Mouse (Mus musculus): Measurements from ENCODE around the gene Galm.

Galm gene

GRCm38 (mm10) chr17:80160454-80160853 is 33.2 kb downstream of the Galm start:
- in situ Hi-C loops (cut with MboI, MseI): no loop called here

GRCm38 (mm10) chr17:80163991-80164390 is 36.7 kb downstream of the Galm start:
- in situ Hi-C loops (cut with MboI, MseI): no loop called here

GRCm38 (mm10) chr17:80165741-80166140 is 38.5 kb downstream of the Galm start:
- in situ Hi-C loops (cut with MboI, MseI): no loop called here

GRCm38 (mm10) chr17:80166346-80166745 is 39.1 kb downstream of the Galm start:
- in situ Hi-C loops (cut with MboI, MseI): no loop called here

GRCm38 (mm10) chr17:80167436-80167835 is 40.2 kb downstream of the Galm start:
- in situ Hi-C loops (cut with MboI, MseI): no loop called here

- in situ Hi-C loops (cut with MboI, MseI): no loop called here
Observed at GRCm38 (mm10) chr17:80167851-80168251, 40.6 kb downstream of the Galm start.

- in situ Hi-C loops (cut with MboI, MseI): no loop called here
Observed at GRCm38 (mm10) chr17:80168425-80169182, 41.3 kb downstream of the Galm start.

GRCm38 (mm10) chr17:80169792-80170191 is 42.5 kb downstream of the Galm start:
- in situ Hi-C loops (cut with MboI, MseI): loop anchor here (5.0 to 10.0 kb wide), 3 partner anchors 32 to 107 kb away; partner anchors contain the start of gene Hnrnpll (in 2 of the 2)

GRCm38 (mm10) chr17:80170951-80171350 is 43.7 kb downstream of the Galm start:
- in situ Hi-C loops (cut with MboI, MseI): loop anchor here (5.0 to 10.0 kb wide), 3 partner anchors 34 to 109 kb away; partner anchors contain the start of gene Hnrnpll (in 2 of the 2)

- in situ Hi-C loops (cut with MboI, MseI): loop anchor here (5.0 to 10.0 kb wide), 3 partner anchors 35 to 110 kb away; partner anchors contain the start of gene Hnrnpll (in 2 of the 2)
Observed at GRCm38 (mm10) chr17:80171948-80172347, 44.7 kb downstream of the Galm start.

GRCm38 (mm10) chr17:80172761-80173160 is 45.5 kb downstream of the Galm start:
- in situ Hi-C loops (cut with MboI, MseI): loop anchor here (5.0 to 10.0 kb wide), 3 partner anchors 35 to 110 kb away; partner anchors contain the start of gene Hnrnpll (in 2 of the 2)

GRCm38 (mm10) chr17:80173708-80174107 is 46.4 kb downstream of the Galm start:
- in situ Hi-C loops (cut with MboI, MseI): loop anchor here (5.0 to 10.0 kb wide), 3 partner anchors 36 to 111 kb away; partner anchors contain the start of gene Hnrnpll (in 2 of the 2)

GRCm38 (mm10) chr17:80174146-80174545 is 46.9 kb downstream of the Galm start:
- in situ Hi-C loops (cut with MboI, MseI): loop anchor here (5.0 to 10.0 kb wide), 3 partner anchors 37 to 112 kb away; partner anchors contain the start of gene Hnrnpll (in 2 of the 2)

GRCm38 (mm10) chr17:80174699-80175385 is 47.6 kb downstream of the Galm start:
- in situ Hi-C loops (cut with MboI, MseI): loop anchor here (5.0 to 10.0 kb wide), 3 partner anchors 38 to 113 kb away; partner anchors contain the start of gene Hnrnpll (in 2 of the 2)

GRCm38 (mm10) chr17:80175386-80175739 is 48.1 kb downstream of the Galm start:
- in situ Hi-C loops (cut with MboI, MseI): loop anchor here in 1 of 2 experiments (10.0 kb wide), 1 partner anchor 61 kb away; no protein-coding TSS in a partner anchor

- in situ Hi-C loops (cut with MboI, MseI): loop anchor here in 1 of 2 experiments (10.0 kb wide), 1 partner anchor 61 kb away; no protein-coding TSS in a partner anchor
Observed at GRCm38 (mm10) chr17:80175966-80176365, 48.7 kb downstream of the Galm start.

- in situ Hi-C loops (cut with MboI, MseI): loop anchor here in 1 of 2 experiments (10.0 kb wide), 1 partner anchor 64 kb away; no protein-coding TSS in a partner anchor
Observed at GRCm38 (mm10) chr17:80178846-80179245, 51.6 kb downstream of the Galm start.

GRCm38 (mm10) chr17:80179959-80180358 is 52.7 kb downstream of the Galm start:
- in situ Hi-C loops (cut with MboI, MseI): loop anchor here (5.0 to 10.0 kb wide), 4 partner anchors 65 to 315 kb away; no protein-coding TSS in a partner anchor

GRCm38 (mm10) chr17:80180468-80180867 is 53.2 kb downstream of the Galm start:
- in situ Hi-C loops (cut with MboI, MseI): loop anchor here (5.0 to 10.0 kb wide), 3 partner anchors 158 to 316 kb away; no protein-coding TSS in a partner anchor

GRCm38 (mm10) chr17:80183615-80184014 is 56.3 kb downstream of the Galm start:
- in situ Hi-C loops (cut with MboI, MseI): loop anchor here (5.0 to 10.0 kb wide), 3 partner anchors 161 to 319 kb away; no protein-coding TSS in a partner anchor

- in situ Hi-C loops (cut with MboI, MseI): loop anchor here in 1 of 2 experiments (5.0 kb wide), 1 partner anchor 166 kb away; no protein-coding TSS in a partner anchor
Observed at GRCm38 (mm10) chr17:80193075-80193474, 65.8 kb downstream of the Galm start.

Measured in T-helper 17 cell (primary cell).